Mouse (Mus musculus): ENCODE measurements at regions not wholly inside any gene's neighbourhood (a gene's known extent, or its start where the extent isn't known, plus 50 kb on each side); places are given as distances from the start of the nearest gene placed in this dataset.

DNA sequence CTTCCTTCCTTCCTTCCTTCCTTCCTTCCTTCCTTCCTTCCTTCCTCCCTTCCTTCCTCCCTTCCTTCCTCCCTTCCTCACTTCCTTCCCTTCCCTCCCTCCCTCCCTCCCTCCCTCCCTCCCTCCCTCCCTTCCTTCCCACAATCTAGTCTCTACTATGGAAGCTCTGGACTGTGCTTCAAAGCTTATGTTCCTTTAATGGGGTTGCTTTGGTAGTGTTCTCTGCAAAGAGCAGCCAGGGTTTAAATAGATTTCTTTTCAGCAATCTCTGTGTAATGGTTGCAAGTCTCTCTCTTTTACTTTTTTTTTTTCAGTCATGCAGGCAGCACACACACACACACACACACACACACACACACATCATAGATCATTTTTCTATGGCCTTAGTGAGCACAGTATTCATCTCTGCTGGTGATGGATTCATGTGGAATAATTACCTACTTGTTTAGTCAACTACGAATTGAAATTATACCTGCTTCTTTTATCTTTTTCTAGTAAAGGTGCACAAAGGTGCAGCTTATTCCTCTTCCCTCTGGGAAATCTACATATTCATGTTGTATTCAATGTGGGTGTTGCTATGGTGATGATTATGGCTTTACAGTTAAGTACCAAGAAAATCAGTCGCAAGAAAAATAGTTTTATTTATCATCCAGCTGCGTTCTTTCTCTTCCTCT is 75.1 kb downstream of the Pctp start:
- no peaks in the 10 kb centered on the region for H3K27me3 ChIP-seq (replicated peaks)
- no peak overlapping the region for H3K9ac ChIP-seq (ENCODE audit: insufficient read depth, low read depth)
- in situ Hi-C loops (cut with MboI; ENCODE audit: low pct_ligation_motif_present, low pct_unique_long_range_greater_than_20kb, low sequenced_read_pairs) (loop anchor here (10.0 kb wide), 1 partner anchor 237 kb away; no protein-coding TSS in a partner anchor), dilution Hi-C loops (cut with MboI; ENCODE audit: extremely low pct_ligation_motif_present, extremely low pct_unique_long_range_greater_than_20kb, low sequenced_read_pairs) (no loop called here)
- DNase-seq (ENCODE audit: extremely low read depth), result no peak
- no peaks in the 10 kb centered on the region for H3K79me2 ChIP-seq (replicated peaks; ENCODE audit: control insufficient read depth, extremely low read depth, insufficient read depth, poor library complexity, severe bottlenecking)
- H3K4me3 ChIP-seq (replicated peaks in 1 of 3; ENCODE audit: low read depth in 2 of 3, low read length in 2 of 3, poor library complexity in 1 of 3), result no peak overlapping the region
- no peaks in the 10 kb centered on the region for H3K36me3 ChIP-seq (replicated peaks in 1 of 2; ENCODE audit: control insufficient read depth in 1 of 2, insufficient read depth in 1 of 2, low read length in 1 of 2)
- no peaks in the 10 kb centered on the region for H3K9me3 ChIP-seq (replicated peaks; ENCODE audit: low read length)
- TF ChIP-seq E2F4 (IDR thresholded peaks at IDR 0.05; ENCODE audit: insufficient replicate concordance, low read depth, low read length) (no peak), ZC3H11A (IDR thresholded peaks at IDR 0.05; ENCODE audit: low read depth, low read length) (no peak), SMC3 (IDR thresholded peaks at IDR 0.05; ENCODE audit: low read depth, low read length) (no peak), USF1 (IDR thresholded peaks at IDR 0.05; ENCODE audit: low read depth, low read length) (no peak), KAT2A (IDR thresholded peaks at IDR 0.05; ENCODE audit: insufficient replicate concordance, low read length) (no peak), MEF2A (IDR thresholded peaks at IDR 0.05; ENCODE audit: borderline replicate concordance, low read depth, low read length) (no peak), CTCF (conservative IDR thresholded peaks at IDR 0.05 in 1 of 2, IDR thresholded peaks at IDR 0.05 in 1 of 2; ENCODE audit: low read depth in 2 of 2, low read length in 2 of 2) (no peak), USF2 (conservative IDR thresholded peaks at IDR 0.05; ENCODE audit: low read depth, low read length) (no peak), RAD21 (IDR thresholded peaks at IDR 0.05; ENCODE audit: low read depth, low read length) (no peak), POLR2A (IDR thresholded peaks at IDR 0.05; ENCODE audit: low read depth, low read length) (no peak), ETS1 (conservative IDR thresholded peaks at IDR 0.05; ENCODE audit: low read depth, low read length) (no peak), MAZ (IDR thresholded peaks at IDR 0.05; ENCODE audit: low read depth, low read length) (no peak)
- H3K4me1 ChIP-seq (ENCODE audit: control insufficient read depth in 1 of 2, insufficient read depth in 2 of 2), result 0 out of 4 replicates have a peak, but pooled peaks cover 0 to 7% of the 10 kb centered on the region in 2 experiments
- H3K27ac ChIP-seq (ENCODE audit: insufficient read depth, low read depth), result no peak overlapping the region
- no peak overlapping the region for H3K4me2 ChIP-seq (ENCODE audit: insufficient read depth, low read depth, poor library complexity, severe bottlenecking)

DNA sequence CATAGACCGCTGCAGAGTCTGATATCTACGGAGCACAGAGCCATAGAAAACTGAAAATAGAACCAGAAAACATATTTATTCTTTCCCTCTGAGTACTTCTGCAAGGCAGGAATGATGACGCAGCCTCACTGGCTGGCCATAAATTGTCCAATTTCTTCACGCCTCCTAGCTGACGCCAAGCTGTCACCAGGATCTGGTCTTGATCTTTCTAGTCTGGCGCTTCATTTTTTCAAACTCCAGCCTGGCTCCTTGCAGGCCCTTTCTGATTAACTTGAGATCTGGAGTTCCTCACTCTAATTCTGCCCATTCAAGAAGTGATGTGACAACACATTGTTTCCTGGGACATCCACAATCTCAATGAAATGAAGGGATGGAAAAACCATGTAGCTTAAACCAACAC is 80.1 kb downstream of the Pctp start:
- in situ Hi-C loops (cut with MboI; ENCODE audit: low pct_ligation_motif_present, low pct_unique_long_range_greater_than_20kb, low sequenced_read_pairs) (loop anchor here (10.0 kb wide), 1 partner anchor 242 kb away; no protein-coding TSS in a partner anchor), dilution Hi-C loops (cut with MboI; ENCODE audit: extremely low pct_ligation_motif_present, extremely low pct_unique_long_range_greater_than_20kb, low sequenced_read_pairs) (no loop called here)
- no peak for TF ChIP-seq RCOR1 (conservative IDR thresholded peaks at IDR 0.05; ENCODE audit: low read depth, low read length)
- no peak for TF ChIP-seq USF2 (conservative IDR thresholded peaks at IDR 0.05; ENCODE audit: low read depth, low read length)
- TF ChIP-seq BHLHE40 (IDR thresholded peaks at IDR 0.05; ENCODE audit: low read depth, low read length), result no peak
- TF ChIP-seq SMC3 (IDR thresholded peaks at IDR 0.05; ENCODE audit: low read depth, low read length), result no peak
- TF ChIP-seq TCF12 (IDR thresholded peaks at IDR 0.05; ENCODE audit: low read depth, low read length), result no peak
- no peaks in the 10 kb centered on the region for H3K79me2 ChIP-seq (replicated peaks; ENCODE audit: control insufficient read depth, extremely low read depth, insufficient read depth, poor library complexity, severe bottlenecking)
- no peak for DNase-seq (ENCODE audit: extremely low read depth)
- H3K9me3 ChIP-seq (replicated peaks; ENCODE audit: low read length), result no peaks in the 10 kb centered on the region
- no peak overlapping the region for H3K4me3 ChIP-seq (replicated peaks in 1 of 3; ENCODE audit: low read depth in 2 of 3, low read length in 2 of 3, poor library complexity in 1 of 3)
- no peak overlapping the region for H3K4me2 ChIP-seq (ENCODE audit: insufficient read depth, low read depth, poor library complexity, severe bottlenecking)
- no peaks in the 10 kb centered on the region for H3K27me3 ChIP-seq (replicated peaks)
- no peaks in the 10 kb centered on the region for H3K36me3 ChIP-seq (replicated peaks in 1 of 2; ENCODE audit: control insufficient read depth in 1 of 2, insufficient read depth in 1 of 2, low read length in 1 of 2)
- no peak overlapping the region for H3K9ac ChIP-seq (ENCODE audit: insufficient read depth, low read depth)
- H3K4me1 ChIP-seq (ENCODE audit: control insufficient read depth in 1 of 2, insufficient read depth in 2 of 2), result peaks cover 0 to 3% of the 10 kb centered on the region in 2 experiments; a peak in 1 of 4 replicates
- H3K27ac ChIP-seq (ENCODE audit: insufficient read depth, low read depth), result no peak overlapping the region

Data from CH12.LX (cell line).